Mouse (Mus musculus): ENCODE measurements at regions not wholly inside any gene's neighbourhood (a gene's known extent, or its start where the extent isn't known, plus 50 kb on each side); places are given as distances from the start of the nearest gene placed in this dataset.

- Histone ChIP-seq H3K36me3 (ENCODE audit: control insufficient read depth, insufficient read depth, low read length, poor library complexity, severe bottlenecking) (no peaks in the 10 kb centered on the region), H3K27me3 (ENCODE audit: control insufficient read depth, insufficient read depth, low read length, poor library complexity, severe bottlenecking) (no peaks in the 10 kb centered on the region)
- no peak for DNase-seq (ENCODE audit: low read depth, low spot score)
These were observed 70.5 kb downstream of the Apip start for GRCm38 (mm10) chr2:103143985-103144384.

GRCm38 (mm10) chr2:103144420-103144819, 70.9 kb downstream of the Apip start:
- H3K36me3 ChIP-seq (ENCODE audit: control insufficient read depth, insufficient read depth, low read length, poor library complexity, severe bottlenecking): no peaks in the 10 kb centered on the region
- no peaks in the 10 kb centered on the region for H3K27me3 ChIP-seq (ENCODE audit: control insufficient read depth, insufficient read depth, low read length, poor library complexity, severe bottlenecking)
- no peak for DNase-seq (ENCODE audit: low read depth, low spot score)

GRCm38 (mm10) chr2:103145058-103145457, 71.6 kb downstream of the Apip start:
- no peaks in the 10 kb centered on the region for H3K36me3 ChIP-seq (ENCODE audit: control insufficient read depth, insufficient read depth, low read length, poor library complexity, severe bottlenecking)
- DNase-seq (ENCODE audit: low read depth, low spot score): no peak
- H3K27me3 ChIP-seq (ENCODE audit: control insufficient read depth, insufficient read depth, low read length, poor library complexity, severe bottlenecking): no peaks in the 10 kb centered on the region

- peak; percentile 7 for DNase-seq (ENCODE audit: low read depth, low spot score)
- Histone ChIP-seq H3K36me3 (ENCODE audit: control insufficient read depth, insufficient read depth, low read length, poor library complexity, severe bottlenecking) (no peaks in the 10 kb centered on the region), H3K27me3 (ENCODE audit: control insufficient read depth, insufficient read depth, low read length, poor library complexity, severe bottlenecking) (no peaks in the 10 kb centered on the region)
These were observed 72.7 kb downstream of the Apip start for GRCm38 (mm10) chr2:103146132-103146531.

- Histone ChIP-seq H3K27me3 (ENCODE audit: control insufficient read depth, insufficient read depth, low read length, poor library complexity, severe bottlenecking) (no peaks in the 10 kb centered on the region), H3K36me3 (ENCODE audit: control insufficient read depth, insufficient read depth, low read length, poor library complexity, severe bottlenecking) (no peaks in the 10 kb centered on the region)
- DNase-seq (ENCODE audit: low read depth, low spot score): peak; percentile 17
These were observed 79.8 kb downstream of the Apip start for GRCm38 (mm10) chr2:103153261-103153660.

- Histone ChIP-seq H3K36me3 (ENCODE audit: control insufficient read depth, insufficient read depth, low read length, poor library complexity, severe bottlenecking) (no peaks in the 10 kb centered on the region), H3K27me3 (ENCODE audit: control insufficient read depth, insufficient read depth, low read length, poor library complexity, severe bottlenecking) (no peaks in the 10 kb centered on the region)
- DNase-seq (ENCODE audit: low read depth, low spot score): no peak
These were observed 94.3 kb downstream of the Apip start for GRCm38 (mm10) chr2:103167741-103168140.

GRCm38 (mm10) chr2:103168266-103168665, 94.8 kb downstream of the Apip start:
- H3K36me3 ChIP-seq (ENCODE audit: control insufficient read depth, insufficient read depth, low read length, poor library complexity, severe bottlenecking): no peaks in the 10 kb centered on the region
- no peaks in the 10 kb centered on the region for H3K27me3 ChIP-seq (ENCODE audit: control insufficient read depth, insufficient read depth, low read length, poor library complexity, severe bottlenecking)
- DNase-seq (ENCODE audit: low read depth, low spot score): no peak

GRCm38 (mm10) chr2:103177361-103177760, 103.9 kb downstream of the Apip start:
- no peaks in the 10 kb centered on the region for H3K27me3 ChIP-seq (ENCODE audit: control insufficient read depth, insufficient read depth, low read length, poor library complexity, severe bottlenecking)
- H3K36me3 ChIP-seq (ENCODE audit: control insufficient read depth, insufficient read depth, low read length, poor library complexity, severe bottlenecking): no peaks in the 10 kb centered on the region
- no peak for DNase-seq (ENCODE audit: low read depth, low spot score)

- Histone ChIP-seq H3K36me3 (ENCODE audit: control insufficient read depth, insufficient read depth, low read length, poor library complexity, severe bottlenecking) (no peaks in the 10 kb centered on the region), H3K27me3 (ENCODE audit: control insufficient read depth, insufficient read depth, low read length, poor library complexity, severe bottlenecking) (no peaks in the 10 kb centered on the region; the same call in 1 of the 2 replicates)
- no peak for DNase-seq (ENCODE audit: low read depth, low spot score)
These were observed 106.9 kb downstream of the Apip start for GRCm38 (mm10) chr2:103180298-103180927.

GRCm38 (mm10) chr2:103186751-103187260, 113.3 kb downstream of the Apip start:
- Histone ChIP-seq H3K36me3 (ENCODE audit: control insufficient read depth, insufficient read depth, low read length, poor library complexity, severe bottlenecking) (no peaks in the 10 kb centered on the region), H3K27me3 (ENCODE audit: control insufficient read depth, insufficient read depth, low read length, poor library complexity, severe bottlenecking) (no peaks in the 10 kb centered on the region; the same call in 1 of the 2 replicates)
- no peak for DNase-seq (ENCODE audit: low read depth, low spot score)

- DNase-seq (ENCODE audit: low read depth, low spot score): no peak
- Histone ChIP-seq H3K36me3 (ENCODE audit: control insufficient read depth, insufficient read depth, low read length, poor library complexity, severe bottlenecking) (no peaks in the 10 kb centered on the region), H3K27me3 (ENCODE audit: control insufficient read depth, insufficient read depth, low read length, poor library complexity, severe bottlenecking) (no peaks in the 10 kb centered on the region)
These were observed 110.5 kb downstream of the Ehf start for GRCm38 (mm10) chr2:103192591-103192990.

GRCm38 (mm10) chr2:103200313-103200712, 102.8 kb downstream of the Ehf start:
- H3K27me3 ChIP-seq (ENCODE audit: control insufficient read depth, insufficient read depth, low read length, poor library complexity, severe bottlenecking): no peaks in the 10 kb centered on the region
- DNase-seq (ENCODE audit: low read depth, low spot score): no peak
- H3K36me3 ChIP-seq (ENCODE audit: control insufficient read depth, insufficient read depth, low read length, poor library complexity, severe bottlenecking): no peaks in the 10 kb centered on the region

- Histone ChIP-seq H3K27me3 (ENCODE audit: control insufficient read depth, insufficient read depth, low read length, poor library complexity, severe bottlenecking) (no peaks in the 10 kb centered on the region), H3K36me3 (ENCODE audit: control insufficient read depth, insufficient read depth, low read length, poor library complexity, severe bottlenecking) (no peaks in the 10 kb centered on the region)
- DNase-seq (ENCODE audit: low read depth, low spot score): no peak
These were observed 98.0 kb downstream of the Ehf start for GRCm38 (mm10) chr2:103205046-103205445.

- Histone ChIP-seq H3K36me3 (ENCODE audit: control insufficient read depth, insufficient read depth, low read length, poor library complexity, severe bottlenecking) (no peaks in the 10 kb centered on the region), H3K27me3 (ENCODE audit: control insufficient read depth, insufficient read depth, low read length, poor library complexity, severe bottlenecking) (no peaks in the 10 kb centered on the region)
- DNase-seq (ENCODE audit: low read depth, low spot score): no peak
These were observed 94.7 kb downstream of the Ehf start for GRCm38 (mm10) chr2:103208370-103208769.

GRCm38 (mm10) chr2:103209056-103209455, 94.0 kb downstream of the Ehf start:
- H3K36me3 ChIP-seq (ENCODE audit: control insufficient read depth, insufficient read depth, low read length, poor library complexity, severe bottlenecking): no peaks in the 10 kb centered on the region
- no peak for DNase-seq (ENCODE audit: low read depth, low spot score)
- no peaks in the 10 kb centered on the region for H3K27me3 ChIP-seq (ENCODE audit: control insufficient read depth, insufficient read depth, low read length, poor library complexity, severe bottlenecking)

- Histone ChIP-seq H3K27me3 (ENCODE audit: control insufficient read depth, insufficient read depth, low read length, poor library complexity, severe bottlenecking) (no peaks in the 10 kb centered on the region), H3K36me3 (ENCODE audit: control insufficient read depth, insufficient read depth, low read length, poor library complexity, severe bottlenecking) (no peaks in the 10 kb centered on the region)
- DNase-seq (ENCODE audit: low read depth, low spot score): no peak
These were observed 93.5 kb downstream of the Ehf start for GRCm38 (mm10) chr2:103209512-103209981.

Data from splenic B cell, adult 2 months (primary cell).